Mouse (Mus musculus) heart, adult 11 months (tissue): ENCODE measurements around the gene Olfr1002.
"Not testable (repeated sequence)": the region's sequence is repeated elsewhere in the genome, so short reads cannot be mapped to it uniquely, and the experiment has no call there.

Source experiments
- DNase-seq: peaks from one replicate; pipeline ENCODE4 v3.0.0; 2022

Olfr1002 gene

GRCm38 (mm10) chr2:85650604-85651003 lies at the start of gene Olfr1002:
TSS of gene Olfr1002 (minus strand) at chr2:85650704.
- DNase-seq: no peak

DNA sequence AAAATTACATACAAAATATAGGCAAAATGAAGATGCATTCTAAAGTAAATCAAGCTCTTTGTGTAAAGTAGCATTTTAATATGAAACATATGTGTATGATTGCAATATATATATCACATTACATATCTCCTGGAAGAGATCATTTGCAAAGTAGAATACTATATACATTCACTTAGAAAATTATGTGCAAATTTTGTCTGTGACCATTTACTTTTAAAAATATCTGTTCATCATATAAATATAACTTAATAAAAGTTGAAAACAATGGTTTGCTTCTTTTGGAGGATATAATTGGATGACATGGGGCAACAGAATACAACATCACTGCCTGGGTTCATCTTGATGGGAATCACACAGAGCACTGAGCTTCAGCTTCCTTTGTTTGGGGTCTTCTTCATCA lies 38.6 kb upstream of the Olfr1002 start, which contains the start of gene Olfr1008:
Gene Olfr1008 (plus strand): TSS at position 301 of the 400 bp plus-strand sequence.
- DNase-seq: no peak

DNA sequence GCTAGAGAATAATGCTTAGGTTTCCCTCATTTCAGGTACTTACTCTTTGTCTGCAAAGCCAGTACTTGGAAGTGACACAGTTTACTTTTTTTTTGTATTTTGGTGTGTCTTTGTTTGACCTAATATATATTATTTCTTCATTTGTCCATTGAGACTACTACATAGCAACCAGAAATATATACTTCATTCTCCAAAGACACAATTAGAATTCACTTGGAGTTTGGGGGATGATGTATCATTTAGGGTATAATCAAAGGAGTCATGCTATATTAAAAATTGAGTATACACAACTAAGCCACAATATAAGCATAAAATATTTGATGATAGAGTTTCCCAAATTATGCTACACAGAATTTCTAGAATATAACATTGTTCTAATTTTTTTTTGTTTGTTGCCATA lies 28.2 kb upstream of the Olfr1002 start, which contains the start of gene Olfr1006:
Gene Olfr1006 (minus strand): TSS at position 101 of the 400 bp plus-strand sequence.
- no peak for DNase-seq

- DNase-seq: not testable (repeated sequence)
Measured at GRCm38 (mm10) chr2:85664355-85664754, 13.9 kb upstream of the Olfr1002 start, which contains the start of gene Olfr154. TSS of gene Olfr154 (minus strand) at chr2:85664455.

- DNase-seq: no peak
Measured at GRCm38 (mm10) chr2:85611803-85612202, 38.7 kb downstream of the Olfr1002 start, which contains the start of gene Olfr1000. TSS of gene Olfr1000 (minus strand) at chr2:85611903.
